Mouse (Mus musculus): ENCODE data around the gene Mpz. TPM values are rescaled to one million over a fixed set of nuclear protein-coding genes. Genes with fewer than 3 reads are reported as not detected.
"Not testable (repeated sequence)": the region's sequence is repeated elsewhere in the genome, so short reads cannot be mapped to it uniquely, and the experiment has no call there.

Gene Mpz
- polyA plus RNA-seq, 1 experiment = 3.5 TPM

DNA sequence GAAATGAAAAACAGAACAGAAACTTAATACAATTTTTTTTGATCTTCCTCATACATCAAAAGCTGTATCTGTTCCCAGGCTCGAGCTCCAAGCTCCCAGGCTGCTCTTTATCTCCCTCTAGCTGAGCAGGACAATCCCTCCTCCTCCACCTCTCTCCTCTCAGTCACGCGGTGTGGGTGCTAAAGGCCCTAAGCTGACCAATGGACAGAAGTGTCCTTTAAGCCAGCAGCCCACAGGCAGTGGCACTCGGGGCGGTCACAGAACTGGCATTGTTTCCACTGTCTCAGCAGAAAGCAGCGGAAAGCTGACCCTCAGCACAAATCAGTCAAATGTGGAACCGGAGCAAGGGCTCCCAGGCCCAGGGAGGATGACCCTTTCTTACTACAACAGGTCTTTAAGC, 21.3 kb upstream of the Mpz start:
- H3K4me1 ChIP-seq (ENCODE audit: control insufficient read depth, insufficient read depth, low read length) = peaks cover 10% of the 10 kb centered on the region
- TF ChIP-seq POLR2A (IDR thresholded peaks at IDR 0.05; ENCODE audit: low read depth, low read length) (no peak), CTCF (conservative IDR thresholded peaks at IDR 0.05; ENCODE audit: insufficient read depth, insufficient read length, low read depth, low read length) (peak; percentile 44; the same call in 1 of the 2 replicates)
- H3K4me3 ChIP-seq (ENCODE audit: insufficient read depth, low read depth, low read length) = no peak overlapping the region
- WGBS = 31% methylated on average over 7 of the region's 7 CpGs
- no peaks in the 10 kb centered on the region for H3K27me3 ChIP-seq (replicated peaks; ENCODE audit: control insufficient read depth, insufficient read depth, low read length)
- DNase-seq = peak; percentile 93
- H3K27ac ChIP-seq (ENCODE audit: insufficient read depth, low read depth, low read length) = no peak overlapping the region
- H3K36me3 ChIP-seq (ENCODE audit: control insufficient read depth, insufficient read depth, low read length) = peaks cover 3% of the 10 kb centered on the region

DNA sequence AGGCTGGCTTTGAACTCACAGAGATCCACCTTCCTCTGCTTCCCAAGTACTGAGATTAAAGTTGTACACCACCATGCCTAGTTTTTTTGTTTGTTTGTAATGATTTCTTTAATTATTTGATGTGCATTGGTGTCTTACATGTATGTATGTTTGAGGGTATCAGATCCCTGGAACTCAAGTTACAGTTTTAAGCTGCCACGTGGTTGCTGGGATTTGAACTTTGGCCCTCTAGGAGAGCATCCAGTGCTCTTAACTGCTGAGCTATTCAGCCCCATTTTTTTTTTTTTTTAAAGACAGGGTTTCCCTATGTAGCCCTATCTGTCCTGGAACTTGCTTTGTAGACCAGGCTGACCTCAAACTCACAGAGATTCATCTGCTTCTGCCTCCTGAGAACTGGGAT, 19.5 kb upstream of the Mpz start:
- H3K4me1 ChIP-seq (ENCODE audit: control insufficient read depth, insufficient read depth, low read length) = peaks cover 10% of the 10 kb centered on the region
- TF ChIP-seq CTCF (conservative IDR thresholded peaks at IDR 0.05; ENCODE audit: insufficient read depth, insufficient read length, low read depth, low read length) = no peak
- TF ChIP-seq POLR2A (IDR thresholded peaks at IDR 0.05; ENCODE audit: low read depth, low read length) = no peak
- no peaks in the 10 kb centered on the region for H3K27me3 ChIP-seq (replicated peaks; ENCODE audit: control insufficient read depth, insufficient read depth, low read length)
- peak; percentile 74 for DNase-seq
- H3K36me3 ChIP-seq (ENCODE audit: control insufficient read depth, insufficient read depth, low read length) = peaks cover 10% of the 10 kb centered on the region
- peak overlapping the region; percentile 37; the same call in 1 of the 2 replicates for H3K27ac ChIP-seq (ENCODE audit: insufficient read depth, low read depth, low read length)
- H3K4me3 ChIP-seq (ENCODE audit: insufficient read depth, low read depth, low read length) = no peak overlapping the region
- WGBS = 50% methylated on average over 1 of the region's 1 CpGs

DNA sequence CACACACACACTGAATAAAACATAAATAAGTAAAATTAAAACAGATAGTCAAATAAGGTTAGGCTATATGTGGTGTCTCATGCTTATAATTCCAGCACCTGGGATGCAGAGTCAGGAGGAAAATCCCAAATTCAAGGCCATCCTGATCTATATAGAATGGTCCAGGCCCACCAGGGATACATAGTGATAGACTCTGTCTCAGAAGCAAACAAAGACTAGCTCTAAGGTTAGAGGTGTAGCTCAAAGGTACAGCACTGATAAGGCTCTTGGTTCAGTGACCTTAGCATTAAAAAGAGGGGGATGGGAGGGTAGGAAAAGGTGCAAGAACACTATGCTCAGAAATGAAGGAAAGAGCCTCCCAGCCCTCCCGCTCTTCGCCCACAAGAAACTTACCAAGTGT, 14.9 kb upstream of the Mpz start:
- Histone ChIP-seq H3K27ac (ENCODE audit: insufficient read depth, low read depth, low read length) (no peak overlapping the region), H3K27me3 (replicated peaks; ENCODE audit: control insufficient read depth, insufficient read depth, low read length) (no peaks in the 10 kb centered on the region), H3K36me3 (ENCODE audit: control insufficient read depth, insufficient read depth, low read length) (peaks cover 14% of the 10 kb centered on the region), H3K4me1 (ENCODE audit: control insufficient read depth, insufficient read depth, low read length) (0 out of 2 replicates have a peak, but pooled peaks cover 3% of the 10 kb centered on the region), H3K4me3 (ENCODE audit: insufficient read depth, low read depth, low read length) (no peak overlapping the region)
- WGBS = 98% methylated on average over 2 of the region's 2 CpGs
- no peak for DNase-seq
- TF ChIP-seq POLR2A (IDR thresholded peaks at IDR 0.05; ENCODE audit: low read depth, low read length) = no peak
- no peak for TF ChIP-seq CTCF (conservative IDR thresholded peaks at IDR 0.05; ENCODE audit: insufficient read depth, insufficient read length, low read depth, low read length)

DNA sequence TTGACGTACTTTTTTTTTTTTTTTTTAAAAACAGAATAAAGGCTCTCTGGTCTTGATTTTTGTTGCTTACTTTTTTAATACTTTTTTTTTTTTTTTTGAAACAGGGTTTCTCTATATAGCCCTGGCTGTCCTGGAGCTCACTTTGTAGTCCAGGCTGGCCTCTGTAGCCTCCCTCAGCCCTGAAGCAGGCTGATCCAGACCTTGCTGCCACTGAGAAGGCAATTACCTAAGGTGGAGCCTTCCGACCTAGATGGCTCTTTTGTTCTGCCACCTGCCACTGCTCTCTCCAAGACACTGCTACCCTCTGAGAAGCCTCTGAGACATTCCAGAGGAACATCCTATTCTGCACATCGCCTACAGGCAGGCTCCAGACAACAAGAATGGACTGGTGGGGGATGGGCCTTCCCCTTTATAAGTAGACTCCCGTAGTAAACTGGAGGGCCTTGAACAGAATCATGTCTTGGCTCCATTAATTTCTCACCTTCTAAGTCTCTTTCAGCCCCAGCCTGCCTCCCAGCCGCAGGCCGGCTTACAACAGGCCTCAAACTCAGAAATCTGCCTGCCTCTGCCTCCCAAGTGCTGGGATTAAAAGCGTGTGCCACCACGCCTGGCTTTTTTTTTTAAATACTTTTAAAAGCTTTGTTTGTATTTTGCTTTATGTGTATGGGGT, 12.9 kb upstream of the Mpz start:
- peaks cover 14% of the 10 kb centered on the region for H3K36me3 ChIP-seq (ENCODE audit: control insufficient read depth, insufficient read depth, low read length)
- H3K4me3 ChIP-seq (ENCODE audit: insufficient read depth, low read depth, low read length); DNase-seq; H3K4me1 ChIP-seq (ENCODE audit: control insufficient read depth, insufficient read depth, low read length); H3K27me3 ChIP-seq (replicated peaks; ENCODE audit: control insufficient read depth, insufficient read depth, low read length); H3K27ac ChIP-seq (ENCODE audit: insufficient read depth, low read depth, low read length): not testable (repeated sequence)
- 91% methylated on average over 8 of the region's 8 CpGs for WGBS

DNA sequence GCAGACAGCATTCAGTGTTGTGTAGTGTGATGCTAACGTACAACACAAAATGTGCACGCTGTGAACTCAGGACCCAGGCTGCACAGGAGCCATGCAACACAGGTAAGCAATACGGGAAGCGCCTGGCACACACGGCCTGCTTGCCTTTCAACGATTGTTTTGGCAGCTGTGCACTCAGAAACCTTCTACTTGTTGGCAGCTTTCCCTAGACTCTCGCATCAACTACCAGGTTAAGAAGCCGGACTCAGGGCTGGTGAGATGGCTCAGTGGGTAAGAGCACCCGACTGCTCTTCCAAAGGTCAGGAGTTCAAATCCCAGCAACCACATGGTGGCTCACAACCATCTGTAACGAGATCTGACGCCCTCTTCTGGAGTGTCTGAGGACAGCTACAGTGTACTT, 7.5 kb upstream of the Mpz start:
- 42% methylated on average over 11 of the region's 11 CpGs for WGBS
- DNase-seq = peak; percentile 92

GRCm38 (mm10) chr1:171150838-171151391, 404 bp downstream of the Mpz start:
- DNase-seq = no peak
- 10% methylated on average over 18 of the region's 18 CpGs for WGBS
- H3K27me3 ChIP-seq (replicated peaks; ENCODE audit: control insufficient read depth, insufficient read depth, low read length) = no peaks in the 10 kb centered on the region
- TF ChIP-seq CTCF (conservative IDR thresholded peaks at IDR 0.05; ENCODE audit: insufficient read depth, insufficient read length, low read depth, low read length) = no peak
- TF ChIP-seq POLR2A (IDR thresholded peaks at IDR 0.05; ENCODE audit: low read depth, low read length) = no peak
- H3K27ac ChIP-seq (ENCODE audit: insufficient read depth, low read depth, low read length) = peak overlapping the region; percentile 53; the same call in 1 of the 2 replicates
- H3K36me3 ChIP-seq (ENCODE audit: control insufficient read depth, insufficient read depth, low read length) = no peaks in the 10 kb centered on the region
- peaks cover 3% of the 10 kb centered on the region for H3K4me1 ChIP-seq (ENCODE audit: control insufficient read depth, insufficient read depth, low read length)
- peak overlapping the region; percentile 53 for H3K4me3 ChIP-seq (ENCODE audit: insufficient read depth, low read depth, low read length)

More for the DNA sequence above, 7.5 kb upstream of the Mpz start:
- not testable (repeated sequence) for H3K4me1 ChIP-seq (ENCODE audit: control insufficient read depth, insufficient read depth, low read length); H3K36me3 ChIP-seq (ENCODE audit: control insufficient read depth, insufficient read depth, low read length); H3K27ac ChIP-seq (ENCODE audit: insufficient read depth, low read depth, low read length); H3K27me3 ChIP-seq (replicated peaks; ENCODE audit: control insufficient read depth, insufficient read depth, low read length); H3K4me3 ChIP-seq (ENCODE audit: insufficient read depth, low read depth, low read length)

- TF ChIP-seq POLR2A (IDR thresholded peaks at IDR 0.05; ENCODE audit: low read depth, low read length) (no peak), CTCF (conservative IDR thresholded peaks at IDR 0.05; ENCODE audit: insufficient read depth, insufficient read length, low read depth, low read length) (no peak)
- whole genome bisulfite sequencing = 51% methylated on average over 4 of the region's 4 CpGs
- H3K4me1 ChIP-seq (ENCODE audit: control insufficient read depth, insufficient read depth, low read length) = peaks cover 3% of the 10 kb centered on the region
- no peaks in the 10 kb centered on the region for H3K36me3 ChIP-seq (ENCODE audit: control insufficient read depth, insufficient read depth, low read length)
- H3K4me3 ChIP-seq (ENCODE audit: insufficient read depth, low read depth, low read length) = no peak overlapping the region
- no peaks in the 10 kb centered on the region for H3K27me3 ChIP-seq (replicated peaks; ENCODE audit: control insufficient read depth, insufficient read depth, low read length)
- DNase-seq = peak; percentile 63
- no peak overlapping the region for H3K27ac ChIP-seq (ENCODE audit: insufficient read depth, low read depth, low read length)
Measured at GRCm38 (mm10) chr1:171151966-171152365, 1.5 kb downstream of the Mpz start.

Data from kidney, adult 2 months (tissue).